Mouse (Mus musculus) megakaryocyte, embryonic 14.5 days (primary cell): ENCODE measurements around the gene Rab3gap2.

Experiments used
- FLI1 ChIP-seq: IDR thresholded peaks from 2 replicates; pipeline ENCODE4 v1.6.1; 2012; ENCODE audit warnings: low read length, inconsistent platforms, mixed read lengths
- GATA1 ChIP-seq: IDR thresholded peaks from 3 replicates; pipeline ENCODE4 v1.6.1; 2012; ENCODE audit warnings: mixed read lengths, low read length, inconsistent platforms, borderline replicate concordance

- TF ChIP-seq GATA1: no peak
- no peak for TF ChIP-seq FLI1
Observed at GRCm38 (mm10) chr1:185216762-185217161, 12.8 kb downstream of the Rab3gap2 start.
